Mouse (Mus musculus) gastrocnemius, adult 8-10 months (tissue): ENCODE data around the gene Ube2h. TPM values are rescaled to one million over a fixed set of nuclear protein-coding genes. Genes with fewer than 3 reads are reported as not detected.
"Not testable (repeated sequence)": the region's sequence is repeated elsewhere in the genome, so short reads cannot be mapped to it uniquely, and the experiment has no call there.

ENCODE experiments used
- DNase-seq, 2 experiments: peaks; one replicate each; pipeline ENCODE4 v3.0.0; 2022; ENCODE audit warnings: low spot score in 2 of 2
- total RNA-seq, 4 experiments: library from RNA; stranded (reverse); gene quantifications; 2 replicates each; pipeline ENCODE4 v1.2.4; 2022

Ube2h gene
- 10 to 100 TPM; 47.9 to 63.1 (median 52.5) TPM for total RNA-seq

DNA sequence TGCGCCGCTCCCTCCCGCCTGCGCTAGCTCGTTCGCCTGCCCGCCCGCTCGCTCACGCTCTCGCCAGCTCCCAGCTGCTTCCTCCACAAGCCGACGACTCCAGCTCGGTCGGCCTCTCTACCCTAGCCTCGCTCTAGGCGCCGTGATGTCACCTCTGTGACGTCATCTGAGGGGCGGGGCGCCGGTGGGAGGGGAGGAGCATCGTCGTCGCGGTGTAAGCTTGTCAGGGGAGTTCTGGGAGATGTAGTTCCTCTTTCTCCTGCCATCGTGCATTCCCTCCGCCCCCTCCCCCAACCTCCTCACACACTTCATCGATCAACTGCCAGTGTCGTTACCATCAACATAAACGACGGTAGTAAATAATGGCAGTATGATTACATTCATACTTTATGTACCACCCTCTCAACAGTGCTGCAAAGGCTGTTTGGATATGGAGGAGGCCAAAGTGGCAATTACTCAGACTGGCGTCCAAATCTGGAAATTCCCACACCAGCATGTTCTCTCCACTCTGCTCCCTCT is at the start of gene Ube2h:
Gene Ube2h, minus strand, starts transcription at position 141 of the 519 bp plus-strand sequence.
- peak; percentile 98 to 100 for DNase-seq

GRCm38 (mm10) chr6:30353661-30354060 is 49.3 kb upstream of the Ube2h start:
- no peak for DNase-seq

DNA sequence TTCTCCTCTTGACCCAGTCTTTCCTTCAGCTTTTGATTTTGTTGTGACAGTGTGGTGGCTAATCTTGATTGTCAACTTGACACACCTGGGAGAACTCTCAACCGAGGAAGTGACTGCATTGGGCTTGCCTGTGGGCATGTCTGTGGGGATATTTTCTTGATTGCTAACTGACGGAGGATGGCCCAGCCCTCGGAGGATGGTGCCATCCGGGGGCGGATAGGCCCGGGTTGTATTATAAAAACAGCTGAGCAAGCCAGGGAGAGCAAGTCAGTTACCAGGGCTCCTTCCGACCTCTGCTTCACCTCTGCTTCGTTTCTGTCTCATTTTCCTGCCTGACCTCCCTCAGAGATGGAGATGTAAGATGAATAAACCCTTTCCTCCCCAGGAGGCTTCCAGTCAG is 48.4 kb upstream of the Ube2h start:
- DNase-seq, result no peak

- DNase-seq, result no peak
Observed at GRCm38 (mm10) chr6:30351290-30351689, 47.0 kb upstream of the Ube2h start.

DNA sequence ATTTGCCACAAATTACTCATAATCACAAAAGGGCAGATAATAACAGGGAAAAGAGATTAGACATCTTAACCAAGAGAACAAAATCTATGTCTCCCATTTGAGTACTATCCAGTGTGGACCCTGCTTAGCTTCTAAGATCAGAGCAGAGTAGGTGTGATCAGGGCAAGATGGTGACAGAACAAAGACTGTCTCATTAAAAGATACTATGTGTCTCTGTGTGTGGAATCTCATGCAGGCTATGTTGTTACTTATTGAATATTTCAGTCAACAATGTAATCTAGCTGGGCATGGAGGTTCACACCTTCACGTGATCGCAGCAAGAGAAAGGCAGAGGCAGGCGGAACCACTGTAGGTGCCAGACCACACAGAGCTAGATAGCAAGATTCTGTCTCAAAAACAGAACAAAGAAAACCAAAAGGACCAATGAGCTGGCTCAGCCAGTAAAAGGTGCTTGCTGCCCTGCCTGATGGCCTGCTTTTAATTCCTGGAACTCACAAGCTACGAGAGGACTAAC is 43.0 kb upstream of the Ube2h start:
- no peak for DNase-seq

DNA sequence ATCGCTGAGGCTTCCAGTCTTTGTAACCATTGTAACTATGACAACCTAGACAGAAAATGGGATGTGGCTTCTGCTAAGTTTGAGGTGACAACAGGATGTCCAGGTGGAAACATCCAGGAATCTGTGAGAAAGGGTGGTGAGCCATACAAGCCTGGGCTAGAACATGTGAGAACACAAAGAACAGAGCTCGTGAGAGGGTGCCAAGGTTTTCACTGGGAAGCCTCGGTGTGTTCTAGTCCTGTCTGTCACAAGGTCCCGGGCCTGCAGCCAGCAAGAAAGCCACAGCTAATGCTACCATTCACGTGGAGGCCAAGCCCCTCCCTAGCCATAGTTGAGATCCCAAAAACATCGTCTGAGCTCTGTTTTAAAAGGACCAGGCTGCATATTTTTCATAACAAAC is 42.4 kb upstream of the Ube2h start:
- no peak for DNase-seq

DNA sequence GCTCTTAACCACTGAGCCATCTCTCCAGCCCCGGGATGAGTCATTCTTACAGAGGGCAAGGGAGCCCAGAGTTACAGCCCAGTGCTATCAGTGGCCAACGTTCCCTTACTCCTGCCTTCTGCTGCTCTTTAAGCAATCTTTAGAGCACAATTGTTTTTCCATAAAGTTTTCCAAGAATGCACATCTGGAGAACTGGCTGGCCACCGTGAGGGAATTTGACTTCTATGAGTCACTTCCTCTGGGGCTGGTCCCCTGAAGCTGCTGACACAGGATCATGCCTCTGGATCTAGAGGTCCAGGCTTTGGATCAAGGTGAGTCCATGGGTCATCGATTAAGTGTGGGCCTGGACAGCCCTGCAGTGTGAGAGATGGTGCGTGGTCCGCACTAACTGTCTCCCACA is 39.7 kb upstream of the Ube2h start:
- DNase-seq, result peak in 1 of 2 experiments; percentile 24

- DNase-seq, result no peak
Observed at GRCm38 (mm10) chr6:30340231-30340873, 36.0 kb upstream of the Ube2h start.

- DNase-seq, result peak in 1 of 2 experiments; percentile 45
Observed at GRCm38 (mm10) chr6:30336912-30337311, 32.6 kb upstream of the Ube2h start.

DNA sequence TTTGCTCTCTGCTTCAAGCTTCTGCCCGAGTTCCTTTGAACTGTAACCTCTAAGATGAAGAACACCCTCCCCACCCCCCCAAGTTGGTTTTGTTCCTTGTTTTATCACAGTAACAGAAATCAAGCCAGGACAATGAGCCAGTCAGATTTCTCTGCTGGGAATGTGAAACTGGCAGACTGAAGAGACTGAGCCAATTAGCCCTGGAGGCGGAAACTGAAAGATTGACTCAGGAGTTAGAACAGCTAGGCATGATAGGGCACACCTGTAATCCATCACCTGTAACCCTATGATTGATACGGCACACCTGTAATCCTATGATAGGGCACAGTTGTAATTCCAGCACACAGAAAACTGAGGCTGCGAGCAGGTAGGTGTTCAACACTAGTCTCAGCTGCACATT is 27.9 kb upstream of the Ube2h start:
- DNase-seq, result no peak

DNA sequence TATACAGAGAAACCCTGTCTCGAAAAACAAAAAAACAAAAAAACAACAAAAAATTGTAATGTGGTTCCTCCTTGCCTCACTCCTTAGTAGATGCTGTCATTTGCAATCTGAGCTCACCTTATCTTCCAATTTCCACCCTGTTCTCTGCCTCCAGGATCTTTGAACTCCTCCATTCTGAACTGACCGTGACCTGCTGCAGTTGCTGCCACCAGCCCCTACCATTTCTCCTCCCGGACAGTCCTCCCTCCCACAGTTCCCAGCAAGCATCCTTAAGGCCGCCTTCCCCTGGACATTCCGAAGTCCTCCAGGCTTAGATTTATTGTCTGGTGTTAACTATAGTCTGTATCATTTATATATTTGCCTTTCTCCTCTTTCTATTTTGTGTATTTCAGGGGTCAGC is 26.4 kb upstream of the Ube2h start:
- no peak for DNase-seq

DNA sequence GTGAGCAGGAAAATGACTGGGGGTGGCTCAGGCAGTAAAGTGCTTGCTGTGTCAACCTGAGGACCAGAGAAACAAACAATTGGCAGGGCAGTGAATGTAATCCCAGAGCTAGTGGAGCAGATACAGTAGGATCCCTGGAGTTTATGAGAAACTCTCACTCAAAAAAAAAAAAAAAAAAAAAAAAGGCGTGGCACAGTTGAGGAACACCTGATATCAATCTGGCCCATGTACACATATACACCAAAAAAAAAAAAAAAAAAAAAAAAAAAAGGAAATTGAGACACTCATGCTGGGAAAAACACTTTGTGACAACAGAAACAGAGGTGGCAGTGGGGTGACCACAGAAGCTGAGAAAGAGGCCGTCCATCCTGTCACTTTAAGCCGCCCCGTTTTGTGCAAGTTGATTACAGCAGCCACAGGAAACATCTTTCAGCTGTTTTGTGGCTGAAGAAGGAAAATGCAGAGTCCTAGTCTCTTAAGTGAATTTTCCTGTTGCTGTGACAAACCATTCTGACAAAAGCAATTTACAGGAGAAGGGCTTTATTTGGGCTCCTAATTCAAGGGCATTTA is 21.7 kb upstream of the Ube2h start:
- DNase-seq, result no peak

- DNase-seq, result no peak
Observed at GRCm38 (mm10) chr6:30321002-30321401, 16.7 kb upstream of the Ube2h start.

GRCm38 (mm10) chr6:30319216-30319615 is 14.9 kb upstream of the Ube2h start:
- DNase-seq, result no peak

GRCm38 (mm10) chr6:30312006-30312405 is 7.7 kb upstream of the Ube2h start:
- no peak for DNase-seq

DNA sequence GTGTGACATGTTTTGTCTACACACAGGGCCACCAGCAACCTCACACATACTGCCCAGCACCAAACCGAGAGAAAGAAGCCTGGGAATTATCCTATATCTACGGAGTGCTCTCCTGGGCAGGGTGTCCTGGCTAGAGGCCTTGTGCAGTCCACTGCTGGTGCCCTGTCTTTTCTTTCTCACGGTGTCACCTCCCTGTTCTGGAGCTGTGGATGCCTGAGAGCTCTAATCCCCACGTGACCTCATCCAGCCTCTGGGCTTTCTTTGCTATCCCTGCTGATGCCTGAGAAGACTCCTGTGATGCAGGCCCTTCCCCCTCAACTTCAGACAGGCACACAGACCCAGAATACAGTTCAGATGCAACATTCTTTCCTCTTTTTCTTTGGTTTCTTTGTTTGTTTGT is 4.4 kb upstream of the Ube2h start:
- no peak for DNase-seq

DNA sequence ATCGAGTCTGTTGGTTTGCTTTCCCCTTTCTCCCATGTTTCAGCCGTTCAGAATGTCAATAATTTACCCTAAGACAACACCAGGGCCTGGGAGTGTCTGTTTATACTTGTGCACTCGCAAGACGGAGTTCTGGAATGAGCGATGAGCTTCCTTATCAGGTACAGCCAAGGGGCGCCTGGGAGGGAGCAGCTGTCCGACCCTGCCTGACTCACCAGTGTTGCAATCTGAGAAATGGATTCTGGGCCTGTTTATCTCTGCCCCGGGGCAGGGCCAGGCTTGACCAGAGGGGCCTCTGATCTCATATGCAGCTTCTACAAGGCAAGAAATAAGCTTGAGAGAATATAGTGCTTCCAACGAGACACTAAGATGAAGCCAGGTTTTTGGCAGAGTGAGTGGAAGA is 3.4 kb upstream of the Ube2h start:
- DNase-seq, result no peak

- DNase-seq, result not testable (repeated sequence)
Observed at GRCm38 (mm10) chr6:30303771-30304398, 454 bp downstream of the Ube2h start.

GRCm38 (mm10) chr6:30302781-30303631 is 1.3 kb downstream of the Ube2h start:
- peak; percentile 19 to 33 for DNase-seq

GRCm38 (mm10) chr6:30302156-30302555 is 2.2 kb downstream of the Ube2h start:
- no peak for DNase-seq

GRCm38 (mm10) chr6:30300901-30301300 is 3.4 kb downstream of the Ube2h start:
- no peak for DNase-seq

DNA sequence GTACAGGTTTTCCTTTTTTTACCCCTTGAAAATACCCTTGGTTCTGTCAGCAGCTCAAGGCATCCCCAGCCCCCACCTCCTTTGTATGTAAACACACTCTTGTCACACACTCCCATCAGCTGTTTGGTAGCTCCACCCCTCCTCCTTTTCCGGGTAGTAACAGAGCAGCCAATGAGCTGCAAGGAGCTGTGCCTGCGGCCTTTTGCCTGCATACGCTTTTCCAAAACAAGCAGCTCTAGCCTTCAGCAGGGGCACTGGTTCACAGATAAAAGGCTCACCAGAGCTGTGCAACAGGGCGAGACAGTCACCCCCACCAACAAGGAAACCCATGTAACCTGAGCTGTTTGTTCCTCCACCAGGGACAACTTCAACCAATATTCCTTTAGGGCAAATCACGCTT is 4.0 kb downstream of the Ube2h start:
- peak; percentile 69 to 75 for DNase-seq
